36 mouse cellular contexts compared by ENCODE assay signal in genomic region chr17:45466701-45467100, GRCm38 (mm10). TPM values are rescaled to one million over a fixed set of nuclear protein-coding genes. Genes with fewer than 3 reads are reported as not detected.
DNase-seq lines count a peak whose midpoint lies in the region; ATAC-seq and TF ChIP-seq lines count a peak whose summit lies in the region.
"Had no signal": no experiment of that assay in that cellular context is flagged by ENCODE, and none has a peak within 500 bp of the region (broad histone marks: within the 10 kb centered on the region; RNA-seq: fewer than 3 reads in every experiment).

No protein-coding gene starts in this region.

- no peak overlapping the region for H3K9ac ChIP-seq in heart, adult 2 months (ENCODE audit: low read depth, low read length)
- no peak overlapping the region for H3K9ac ChIP-seq in liver, embryonic 14.5 days (replicated peaks)
- H3K9ac ChIP-seq: embryonic facial prominence, embryonic 12.5 days; forebrain, embryonic 15.5 days; heart, embryonic 12.5 days; hindbrain, embryonic 15.5 days; liver, embryonic 15.5 days; lung, embryonic 15.5 days; neural tube, embryonic 13.5 days had no signal

- no peak overlapping the region for H3K4me3 ChIP-seq in heart, adult 2 months
- no peak overlapping the region for H3K4me3 ChIP-seq in liver, embryonic 14.5 days (ENCODE audit: insufficient read depth in 1 of 2, low read depth in 2 of 2, low read length in 2 of 2)
- H3K4me3 ChIP-seq in embryonic fibroblast, embryonic 13.5 days (ENCODE audit: insufficient read depth, low read length), result no peak overlapping the region
- H3K4me3 ChIP-seq: embryonic facial prominence, embryonic 12.5 days; forebrain, embryonic 10.5 days; forebrain, embryonic 15.5 days; gastrocnemius, adult 2 months; heart, embryonic 12.5 days; hindbrain, embryonic 15.5 days; liver, embryonic 15.5 days; lung, embryonic 15.5 days; neural tube, embryonic 13.5 days had no signal

- 67% methylated on average over 2 of the region's 2 CpGs for WGBS in heart, adult 2 months
- WGBS in liver, embryonic 14.5 days (ENCODE audit: insufficient replicate concordance), result 50% methylated on average over 2 of the region's 2 CpGs

- H3K4me2 ChIP-seq in liver, embryonic 14.5 days (ENCODE audit: low read depth), result no peak overlapping the region
- H3K4me2 ChIP-seq: embryonic facial prominence, embryonic 12.5 days; forebrain, embryonic 15.5 days; heart, embryonic 12.5 days; hindbrain, embryonic 15.5 days; liver, embryonic 15.5 days; lung, embryonic 15.5 days; midbrain, embryonic 11.5 days; neural tube, embryonic 13.5 days had no signal

- no peak overlapping the region for H3K27ac ChIP-seq in heart, adult 2 months
- no peak overlapping the region for H3K27ac ChIP-seq in liver, embryonic 14.5 days
- no peak overlapping the region for H3K27ac ChIP-seq in embryonic fibroblast, embryonic 13.5 days (ENCODE audit: insufficient read depth, low read length)
- H3K27ac ChIP-seq: embryonic facial prominence, embryonic 12.5 days; forebrain, embryonic 10.5 days; forebrain, embryonic 15.5 days; gastrocnemius, adult 2 months; hindbrain, embryonic 15.5 days; liver, embryonic 15.5 days; lung, embryonic 15.5 days; neural tube, embryonic 13.5 days had no signal

- no peak for ATAC-seq in liver, embryonic 14.5 days (ENCODE audit: insufficient read depth)
- ATAC-seq: forebrain, embryonic 15.5 days had no signal

- DNase-seq in heart, adult 2 months, result no peak
- DNase-seq in heart, postnatal 25 days (ENCODE audit: low spot score), result no peak
- no peak for DNase-seq in liver, embryonic 14.5 days (ENCODE audit: low read depth in 3 of 3, low spot score in 3 of 3)
- DNase-seq in liver, result no peak
- DNase-seq in ES-CJ7 (ENCODE audit: low read depth, low spot score), result peak; percentile 52
- no peak for DNase-seq in ovary, adult 18-20 months (ENCODE audit: low spot score)
- DNase-seq in gastrocnemius, adult 18-20 months (ENCODE audit: low spot score), result no peak
- DNase-seq: adrenal gland, postnatal 10 days; cerebellum, adult 8-10 months; cerebellum, postnatal 36 days; gastrocnemius, adult 2 months; gastrocnemius, postnatal 36 days; heart, adult 18-20 months; kidney, adult 8-10 months; kidney, postnatal 10 days; left cerebral cortex, postnatal 4 days; retina, postnatal 1 day; right cerebral cortex, postnatal 14 days; thymus, adult 2 months; thymus, postnatal 36 days had no signal

- TF ChIP-seq CTCF in heart, adult 2 months (IDR thresholded peaks at IDR 0.05), result peak; percentile 15; the same call in 1 of the 2 replicates
- TF ChIP-seq CTCF in liver, embryonic 14.5 days (IDR thresholded peaks at IDR 0.05; ENCODE audit: low read depth), result peak; percentile 36
- TF ChIP-seq CTCF in embryonic fibroblast, embryonic 13.5 days (IDR thresholded peaks at IDR 0.05; ENCODE audit: borderline replicate concordance, insufficient read depth, low read length), result 0 out of 2 replicates have a peak, but pooled peaks have one; percentile 5

- no peaks in the 10 kb centered on the region for H3K27me3 ChIP-seq in heart, adult 2 months (ENCODE audit: control insufficient read depth, insufficient read depth, low read length)
- H3K27me3 ChIP-seq in liver, embryonic 14.5 days (ENCODE audit: control insufficient read depth, insufficient read depth, low read length), result no peaks in the 10 kb centered on the region
- H3K27me3 ChIP-seq: CH12.LX; embryonic facial prominence, embryonic 12.5 days; forebrain, embryonic 15.5 days; hindbrain, embryonic 15.5 days; liver, embryonic 15.5 days; lung, embryonic 15.5 days; neural tube, embryonic 13.5 days had no signal

- no peaks in the 10 kb centered on the region for H3K4me1 ChIP-seq in heart, adult 2 months (ENCODE audit: control insufficient read depth, insufficient read depth, low read length)
- no peaks in the 10 kb centered on the region for H3K4me1 ChIP-seq in liver, embryonic 14.5 days (replicated peaks; ENCODE audit: control insufficient read depth in 2 of 2, insufficient read depth in 2 of 2, low read length in 1 of 2)
- no peaks in the 10 kb centered on the region for H3K4me1 ChIP-seq in embryonic fibroblast, embryonic 13.5 days (ENCODE audit: control insufficient read depth, insufficient read depth, low read length)
- H3K4me1 ChIP-seq: embryonic facial prominence, embryonic 12.5 days; forebrain, embryonic 10.5 days; forebrain, embryonic 15.5 days; heart, embryonic 12.5 days; hindbrain, embryonic 15.5 days; liver, embryonic 15.5 days; lung, embryonic 15.5 days; neural tube, embryonic 13.5 days had no signal

- peaks cover 2% of the 10 kb centered on the region; the same call in 1 of the 2 replicates for H3K9me3 ChIP-seq in liver, embryonic 14.5 days (ENCODE audit: control insufficient read depth, low read length)
- H3K9me3 ChIP-seq: forebrain, embryonic 15.5 days; hindbrain, embryonic 15.5 days; liver, embryonic 15.5 days; lung, embryonic 15.5 days had no signal

- intact Hi-C loops in heart, adult 2 months (cut with DNase I), result no loop called here
- intact Hi-C loops in heart, postnatal 25 days (cut with DNase I), result no loop called here

- H3K79me2 ChIP-seq in heart, adult 2 months (replicated peaks; ENCODE audit: control insufficient read depth, insufficient read depth, low read length), result no peaks in the 10 kb centered on the region

- no peak for TF ChIP-seq EP300 in heart, adult 2 months (IDR thresholded peaks at IDR 0.05; ENCODE audit: insufficient read depth, low read depth, low read length)
- no peak for TF ChIP-seq EP300 in liver, embryonic 14.5 days (IDR thresholded peaks at IDR 0.05; ENCODE audit: low read depth)

- TF ChIP-seq POLR2A in heart, adult 2 months (IDR thresholded peaks at IDR 0.05; ENCODE audit: insufficient read depth, low read depth, low read length), result no peak
- TF ChIP-seq POLR2A in embryonic fibroblast, embryonic 13.5 days (IDR thresholded peaks at IDR 0.05; ENCODE audit: low read depth, low read length), result no peak

- H3K36me3 ChIP-seq in heart, adult 2 months (ENCODE audit: control insufficient read depth, insufficient read depth, low read length), result no peaks in the 10 kb centered on the region
- H3K36me3 ChIP-seq in liver, embryonic 14.5 days (replicated peaks; ENCODE audit: control insufficient read depth, insufficient read depth, low read depth), result no peaks in the 10 kb centered on the region
- H3K36me3 ChIP-seq: embryonic facial prominence, embryonic 12.5 days; forebrain, embryonic 10.5 days; forebrain, embryonic 15.5 days; heart, embryonic 12.5 days; hindbrain, embryonic 15.5 days; liver, embryonic 15.5 days; lung, embryonic 15.5 days; neural tube, embryonic 13.5 days had no signal

RNA-seq across cellular contexts. Expression of gene Spats1, which starts 8.5 kb away (rescaled TPM):
- under 1 TPM in 1 of 2 experiments, not detected in 1; 0.16 TPM for total RNA-seq in heart, adult 2 months (2021)
- polyA plus RNA-seq in heart, adult 2 months (2012; rRNA removed), result 0.38 TPM in 1 of 2 replicates, not detected in the other
- under 1 TPM; 0.45 to 0.49 TPM for total RNA-seq in heart, postnatal 25 days (2021)
- 0.06 TPM in 1 of 2 replicates, not detected in the other for polyA plus RNA-seq in liver, embryonic 14.5 days (2012; rRNA removed)
- 0.06 TPM in 1 of 2 replicates, not detected in the other for polyA plus RNA-seq in liver, embryonic 14.5 days (2014; fragmentation: Nextera tagmentation; extraction: Ambion mirVana)
- 0.58 TPM in 1 of 2 replicates, not detected in the other for polyA plus RNA-seq in embryonic fibroblast, embryonic 13.5 days (2011; ENCODE audit: insufficient read length, low read depth, missing spikeins)
- total RNA-seq in gastrocnemius, adult 18-20 months (2021), result not detected
- total RNA-seq: gastrocnemius, adult 2 months; gastrocnemius, postnatal 36 days; hematopoietic stem cell, adult 5-6 weeks; megakaryocyte, adult 5-6 weeks had no signal
- polyA plus RNA-seq: small intestine, adult 2 months had no signal

RNA-seq across cellular contexts. Expression of gene Cdc5l, which starts 33.2 kb away (rescaled TPM):
- 10 to 100 TPM; 39.4 to 40.5 TPM for total RNA-seq in heart, adult 2 months (2021)
- 7.3 and 14.3 TPM in 2 replicates for polyA plus RNA-seq in heart, adult 2 months (2012; rRNA removed)
- 10 to 100 TPM; 36.7 to 42.8 TPM for total RNA-seq in heart, postnatal 25 days (2021)
- polyA plus RNA-seq in liver, embryonic 14.5 days (2012; rRNA removed), result 8.1 and 15.0 TPM in 2 replicates
- polyA plus RNA-seq in liver, embryonic 14.5 days (2014; fragmentation: Nextera tagmentation; extraction: Ambion mirVana), result 26.9 and 28.6 TPM in 2 replicates
- polyA plus RNA-seq in embryonic fibroblast, embryonic 13.5 days (2011; ENCODE audit: insufficient read length, low read depth, missing spikeins), result 38.6 and 52.1 TPM in 2 replicates
- total RNA-seq in gastrocnemius, adult 18-20 months (2021), result 10 to 100 TPM; 37.2 to 38.9 TPM

RNA-seq across cellular contexts. Expression of gene Aars2, which starts 39.9 kb away (rescaled TPM):
- total RNA-seq in heart, adult 2 months (2021), result 10 to 100 TPM; 17.2 to 18.4 TPM
- 17.6 and 18.2 TPM in 2 replicates for polyA plus RNA-seq in heart, adult 2 months (2012; rRNA removed)
- total RNA-seq in heart, postnatal 25 days (2021), result 10 to 100 TPM; 20.1 to 20.2 TPM
- 4.6 TPM in 2 replicates for polyA plus RNA-seq in liver, embryonic 14.5 days (2012; rRNA removed)
- 3.3 and 4.0 TPM in 2 replicates for polyA plus RNA-seq in liver, embryonic 14.5 days (2014; fragmentation: Nextera tagmentation; extraction: Ambion mirVana)
- 6.7 and 7.3 TPM in 2 replicates for polyA plus RNA-seq in embryonic fibroblast, embryonic 13.5 days (2011; ENCODE audit: insufficient read length, low read depth, missing spikeins)
- total RNA-seq in gastrocnemius, adult 18-20 months (2021), result 10 to 100 TPM; 12.8 to 14.1 TPM

RNA-seq across cellular contexts. Expression of gene Tcte1, which starts 56.5 kb away (rescaled TPM):
- not detected for total RNA-seq in heart, adult 2 months (2021)
- polyA plus RNA-seq in heart, adult 2 months (2012; rRNA removed), result 0.09 and 0.90 TPM in 2 replicates
- total RNA-seq in heart, postnatal 25 days (2021), result not detected
- polyA plus RNA-seq in liver, embryonic 14.5 days (2012; rRNA removed), result not detected in 2 replicates
- not detected in 2 replicates for polyA plus RNA-seq in liver, embryonic 14.5 days (2014; fragmentation: Nextera tagmentation; extraction: Ambion mirVana)
- polyA plus RNA-seq in embryonic fibroblast, embryonic 13.5 days (2011; ENCODE audit: insufficient read length, low read depth, missing spikeins), result not detected in 2 replicates
- total RNA-seq in gastrocnemius, adult 18-20 months (2021), result not detected
- total RNA-seq: adrenal gland, postnatal 10 days; CH12.LX; gastrocnemius, adult 2 months; gastrocnemius, postnatal 36 days; heart, adult 18-20 months; hematopoietic stem cell, adult 5-6 weeks; megakaryocyte, adult 5-6 weeks had no signal
- polyA plus RNA-seq: C2C12; heart, postnatal 0 days had no signal
